Mouse (Mus musculus): Measurements from ENCODE around the gene Actr5.

DNA sequence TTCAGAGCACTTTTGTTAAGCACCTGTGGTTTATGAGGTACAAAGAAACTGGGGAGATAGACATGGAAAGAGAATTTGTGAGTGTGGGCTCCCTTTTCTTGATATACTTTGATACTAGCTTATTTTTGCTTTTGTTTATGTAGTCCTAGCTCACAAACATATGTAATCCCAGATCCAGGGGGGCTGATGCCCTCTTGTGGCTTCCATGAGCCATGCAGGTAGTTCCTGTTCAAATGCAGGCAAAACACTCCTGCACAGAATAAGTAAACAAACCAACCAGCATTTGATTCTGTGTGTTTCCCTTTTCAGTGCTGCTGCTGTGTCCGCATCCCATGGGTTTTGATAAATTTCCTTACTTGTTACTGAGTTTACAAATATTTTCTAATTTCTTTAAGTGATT is 4.7 kb downstream of the Actr5 start:
- TF ChIP-seq CTCF (IDR thresholded peaks at IDR 0.05; ENCODE audit: low read depth), result peak; percentile 61
- no peak for TF ChIP-seq EP300 (IDR thresholded peaks at IDR 0.05; ENCODE audit: low read depth)

Measured in liver, embryonic 14.5 days (tissue).